Mouse (Mus musculus): ENCODE results near the gene Gm20547.

GRCm38 (mm10) chr17:34883332-34883731 is 1.5 kb upstream of the Gm20547 start:
- TF ChIP-seq CTCF (IDR thresholded peaks at IDR 0.05; ENCODE audit: low read depth, low read length), result no peak
- no peak for TF ChIP-seq TAL1 (conservative IDR thresholded peaks at IDR 0.05; ENCODE audit: low read depth, low read length)
- TF ChIP-seq GATA2 (IDR thresholded peaks at IDR 0.05; ENCODE audit: borderline replicate concordance, low read depth, low read length), result no peak
